Mouse (Mus musculus) Patski (cell line): ENCODE measurements around the gene Tshz3. TPM values are rescaled to one million over a fixed set of nuclear protein-coding genes. Genes with fewer than 3 reads are reported as not detected.

ENCODE experiments used
- ATAC-seq: fragments of 100-300 bp; one replicate; pipeline ENCODE4 v1.8.0; 2021
- CTCF ChIA-PET: fragments of 350-600 bp; sonication (Branson Sonifier 250); formaldehyde crosslinking; loops from one replicate; lab custom pipeline; 2022; ENCODE audit warnings: inconsistent platforms; lab: Charles Lee
- POLR2A ChIA-PET: fragments of 350-600 bp; sonication (Branson Sonifier 250); formaldehyde crosslinking; loops from one replicate; lab custom pipeline; 2022; ENCODE audit warnings: antibody characterized with exemption, inconsistent platforms; lab: Charles Lee
- DNase-seq: peaks from one replicate; pipeline ENCODE4 v3.0.0-alpha.2; 2011; ENCODE audit warnings: low read depth, low spot score
- H3K27me3 ChIP-seq: fragments of 371-371 bp; one replicate; pipeline ENCODE4 v1.5.1; 2021
- CTCF ChIP-seq: fragments of 100-300 bp; IDR thresholded peaks from one replicate; pipeline ENCODE4 v1.5.1; 2021
- in situ Hi-C: fragments of 300-500 bp; cut with MboI; formaldehyde crosslinking; loops from 3 replicates; pipeline ENCODE4 v1.11.1; 2018; ENCODE audit warnings: low pct_unique_long_range_greater_than_20kb, mixed read lengths
- polyA plus RNA-seq: library from polyadenylated mRNA; unstranded; gene quantifications from one replicate; pipeline ENCODE4 v1.2.3, GENCODE M21; 2021

Gene Tshz3
- polyA plus RNA-seq, 1 experiment from 2014 or later = 7.5 TPM

DNA sequence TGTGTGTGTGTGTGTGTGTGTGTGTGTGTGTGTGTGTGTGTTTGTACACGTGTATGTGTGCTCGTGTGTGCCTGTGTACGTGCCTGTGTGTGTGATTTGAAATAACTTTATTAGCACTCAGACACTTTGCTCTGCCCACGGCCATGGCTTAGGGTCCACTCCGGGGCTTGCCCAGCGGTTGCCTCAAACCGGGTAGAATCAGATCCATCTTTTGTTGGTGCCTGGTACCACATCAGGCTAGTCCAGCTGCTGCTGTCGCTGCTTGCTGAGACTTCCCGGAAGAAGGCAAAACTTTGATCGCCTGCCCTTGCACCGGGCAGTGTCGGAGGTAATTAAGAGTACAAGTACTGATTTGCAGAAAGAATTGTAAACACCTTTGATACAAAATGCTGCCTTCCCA is 12.1 kb downstream of the Tshz3 start:
- ATAC-seq (no peak), DNase-seq (no peak)
- peaks cover 23% of the 10 kb centered on the region for H3K27me3 ChIP-seq
- TF ChIP-seq CTCF = no peak
- CTCF ChIA-PET = interaction anchor here (0.9 kb wide), 1 partner anchor 10 kb away, joined by 3 read pairs; no protein-coding TSS in a partner anchor
- in situ Hi-C loops = no loop called here
- POLR2A ChIA-PET = no interaction called here

DNA sequence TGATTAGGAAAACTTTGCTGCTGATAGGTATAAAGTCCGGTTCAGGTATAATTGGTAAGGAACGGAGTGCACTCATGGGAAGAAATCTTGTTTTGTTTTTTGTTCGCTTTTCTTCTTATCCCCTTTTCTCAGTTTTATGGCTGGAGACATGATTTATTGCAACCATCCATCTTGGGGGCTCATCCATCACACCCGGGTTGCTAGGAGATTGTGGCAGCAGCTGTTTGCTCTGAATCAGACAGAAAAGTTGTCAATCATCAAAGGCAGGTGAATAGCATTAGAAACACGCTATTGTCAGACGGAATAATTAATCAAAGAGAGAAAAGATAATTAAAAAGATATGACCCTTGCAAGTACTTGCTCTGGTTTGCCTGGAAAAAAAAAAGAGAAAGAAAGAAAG is 12.5 kb downstream of the Tshz3 start:
- POLR2A ChIA-PET = no interaction called here
- TF ChIP-seq CTCF = no peak
- no peak for ATAC-seq
- in situ Hi-C loops = no loop called here
- DNase-seq = no peak
- CTCF ChIA-PET = no interaction called here
- peaks cover 20% of the 10 kb centered on the region for H3K27me3 ChIP-seq

DNA sequence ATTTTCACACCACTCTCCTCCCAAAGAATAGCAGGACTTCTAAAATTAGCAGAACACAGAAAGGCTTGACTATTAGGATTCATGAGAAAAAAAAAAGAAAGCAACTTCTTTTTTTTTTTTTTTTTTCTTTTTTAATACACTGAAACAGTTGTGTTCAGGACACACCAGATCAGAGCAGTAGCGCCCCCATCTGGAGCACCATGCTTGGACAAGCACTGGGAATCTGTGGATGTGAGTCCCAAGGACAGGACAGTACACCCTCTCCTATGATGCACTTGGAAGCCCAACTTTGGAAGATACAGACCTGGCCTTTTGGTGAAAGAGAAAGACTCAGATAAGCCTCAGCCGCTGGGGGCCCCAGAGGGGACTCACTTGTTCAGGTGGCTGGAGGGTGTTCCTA is 13.8 kb downstream of the Tshz3 start:
- H3K27me3 ChIP-seq = peaks cover 20% of the 10 kb centered on the region
- CTCF ChIA-PET = no interaction called here
- in situ Hi-C loops = no loop called here
- POLR2A ChIA-PET = no interaction called here
- DNase-seq = no peak
- peak; percentile 35 for TF ChIP-seq CTCF
- peak; percentile 39 for ATAC-seq

- H3K27me3 ChIP-seq = peaks cover 9% of the 10 kb centered on the region
- no peak for TF ChIP-seq CTCF
- DNase-seq (no peak), ATAC-seq (no peak)
- ChIA-PET CTCF (no interaction called here), POLR2A (no interaction called here)
- in situ Hi-C loops = no loop called here
Measured at GRCm38 (mm10) chr7:36714323-36714722, 16.4 kb downstream of the Tshz3 start.

GRCm38 (mm10) chr7:36717192-36717591 is 19.3 kb downstream of the Tshz3 start:
- ChIA-PET POLR2A (no interaction called here), CTCF (interaction anchor here (1.3 kb wide), 1 partner anchor 18 kb away, joined by 3 read pairs; no protein-coding TSS in a partner anchor)
- in situ Hi-C loops = no loop called here
- H3K27me3 ChIP-seq = no peaks in the 10 kb centered on the region
- TF ChIP-seq CTCF = no peak
- ATAC-seq = no peak
- DNase-seq = no peak

DNA sequence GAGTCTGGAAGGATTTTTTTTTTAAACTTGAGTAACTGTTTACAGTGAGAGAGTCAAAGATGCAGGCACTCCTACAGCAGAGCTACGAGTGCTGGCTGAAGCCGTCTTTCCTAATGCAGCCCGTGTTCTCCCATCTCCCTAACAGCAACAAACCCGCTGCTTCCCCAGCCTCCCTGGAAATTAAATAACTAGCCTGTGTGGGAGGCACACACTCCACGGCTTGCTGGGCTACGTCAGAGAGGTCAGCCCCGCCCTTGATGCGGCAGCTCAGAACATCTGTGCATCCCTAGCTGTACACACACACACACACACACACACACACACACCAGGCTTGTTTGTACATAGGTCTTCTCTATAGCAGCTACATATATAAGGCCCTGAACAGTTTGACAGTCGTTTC is 22.9 kb downstream of the Tshz3 start:
- ATAC-seq = no peak

DNA sequence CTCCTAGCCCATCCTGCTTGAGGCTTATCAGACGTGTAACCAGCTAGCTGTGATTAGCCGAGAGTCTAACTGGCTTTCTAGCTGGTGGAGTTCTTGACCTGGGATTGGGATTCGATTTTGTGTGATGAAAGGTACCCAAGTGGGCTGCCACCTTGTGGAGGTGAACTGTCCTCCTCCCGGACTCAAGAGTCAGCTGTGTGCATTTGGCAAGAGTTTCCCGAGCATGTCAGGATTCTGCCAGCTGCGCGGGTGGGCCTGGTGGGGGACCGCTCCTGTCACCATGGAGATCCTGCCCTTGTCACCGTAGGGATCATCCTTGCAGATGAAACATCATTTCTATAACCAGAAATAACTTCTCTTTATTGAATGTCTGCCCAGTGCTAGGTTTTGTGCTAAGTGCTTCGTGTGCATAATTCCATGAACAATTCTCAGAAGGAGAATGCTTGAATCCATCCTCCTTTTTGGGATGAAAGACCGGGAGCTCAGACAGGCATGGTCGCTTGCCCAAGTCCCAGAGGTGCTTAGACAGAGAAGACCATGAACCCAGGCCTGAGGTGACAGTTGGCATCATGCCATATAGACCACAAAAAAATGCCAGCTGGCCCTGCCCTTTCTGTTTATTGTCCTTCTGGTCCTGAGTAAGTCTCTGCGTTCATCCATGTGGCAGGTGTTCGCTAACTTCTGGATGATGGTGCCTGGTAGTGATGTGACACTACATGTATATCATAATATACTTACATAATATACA is 38.6 kb downstream of the Tshz3 start:
- ChIA-PET POLR2A (no interaction called here), CTCF (no interaction called here)
- peaks cover 7% of the 10 kb centered on the region for H3K27me3 ChIP-seq
- DNase-seq (no peak), ATAC-seq (no peak)
- no peak for TF ChIP-seq CTCF
- in situ Hi-C loops = no loop called here

More for the DNA sequence above, 22.9 kb downstream of the Tshz3 start:
- peaks cover 11% of the 10 kb centered on the region for H3K27me3 ChIP-seq
- no peak for TF ChIP-seq CTCF
- in situ Hi-C loops = no loop called here
- DNase-seq = no peak
- CTCF ChIA-PET = no interaction called here
- POLR2A ChIA-PET = no interaction called here

DNA sequence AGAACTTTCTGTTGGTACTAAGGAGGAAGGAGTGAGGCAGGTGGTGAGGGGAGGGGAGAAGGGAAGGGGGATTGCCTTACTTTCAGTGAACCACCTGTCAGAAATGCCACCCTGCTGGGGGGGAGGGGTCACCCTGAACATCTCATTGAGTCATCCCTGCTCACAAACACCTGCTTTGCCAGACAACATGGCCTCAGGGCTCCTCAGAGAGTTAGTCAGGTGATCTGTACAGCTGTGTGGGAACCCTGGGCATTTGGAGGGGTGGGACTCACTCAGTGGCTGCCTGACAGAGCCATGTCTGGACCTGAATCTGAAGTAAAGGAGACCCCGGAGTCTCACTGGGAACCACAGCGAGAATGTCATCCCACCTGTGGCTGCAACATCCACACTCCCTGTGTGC is 53.6 kb downstream of the Tshz3 start:
- DNase-seq = no peak
- H3K27me3 ChIP-seq = no peaks in the 10 kb centered on the region
- ChIA-PET POLR2A (no interaction called here), CTCF (no interaction called here)
- TF ChIP-seq CTCF = no peak
- in situ Hi-C loops = no loop called here
- ATAC-seq = no peak

DNA sequence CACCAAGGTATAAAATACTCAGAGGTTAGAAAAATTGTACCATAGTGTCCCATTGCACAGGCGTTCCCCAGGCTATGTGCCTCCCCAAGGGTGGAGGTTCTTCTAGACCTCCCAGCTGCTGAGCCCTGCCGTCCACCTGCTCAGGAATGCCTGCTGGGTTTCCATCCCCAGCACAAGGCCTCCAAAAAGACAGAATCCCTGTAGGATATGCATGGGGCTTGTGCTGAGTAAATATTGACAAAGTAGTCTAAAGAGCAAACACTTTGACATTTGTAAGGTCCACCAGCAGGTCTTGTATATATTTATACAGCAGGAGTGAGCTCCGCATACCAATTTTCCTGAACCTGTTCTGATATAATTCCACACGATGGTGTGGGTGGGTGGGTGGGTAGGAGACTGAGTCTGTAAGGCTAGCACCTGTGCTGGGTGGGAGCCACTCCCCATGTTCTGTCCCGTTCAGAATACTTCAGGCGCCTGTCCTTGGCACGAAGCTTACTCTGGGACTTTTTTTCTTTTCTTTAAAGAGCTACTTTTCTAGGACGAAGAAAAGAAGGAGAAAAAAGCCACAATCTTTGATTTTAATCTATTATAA is 69.7 kb downstream of the Tshz3 start:
- H3K27me3 ChIP-seq = peaks cover 4% of the 10 kb centered on the region
- no peak for TF ChIP-seq CTCF
- no peak for ATAC-seq
- POLR2A ChIA-PET = no interaction called here
- DNase-seq = no peak
- CTCF ChIA-PET = no interaction called here
- in situ Hi-C loops = no loop called here

GRCm38 (mm10) chr7:36773086-36773485 is 75.2 kb downstream of the Tshz3 start:
- in situ Hi-C loops = no loop called here
- no peak for TF ChIP-seq CTCF
- DNase-seq (no peak), ATAC-seq (no peak)
- CTCF ChIA-PET = no interaction called here
- H3K27me3 ChIP-seq = peaks cover 8% of the 10 kb centered on the region
- POLR2A ChIA-PET = no interaction called here

GRCm38 (mm10) chr7:36776956-36777355 is 79.0 kb downstream of the Tshz3 start:
- ATAC-seq = no peak
- in situ Hi-C loops = no loop called here
- no peak for DNase-seq
- H3K27me3 ChIP-seq = peaks cover 8% of the 10 kb centered on the region
- no peak for TF ChIP-seq CTCF
- CTCF ChIA-PET = no interaction called here
- POLR2A ChIA-PET = no interaction called here
